Mouse (Mus musculus) thymus, adult 2 months (tissue): Measurements from ENCODE around the gene Foxk1.

Source experiments
- CTCF ChIP-seq: fragments of 200-500 bp; IDR thresholded peaks from 2 replicates; pipeline ENCODE4 v1.5.1; 2012; ENCODE audit warnings: mild to moderate bottlenecking, control low read depth, low read length, moderate library complexity, borderline replicate concordance; ENCODE audit not compliant: control insufficient read depth, poor library complexity, insufficient read depth; ENCODE audit errors: extremely low read depth
- POLR2A ChIP-seq: fragments of 200-500 bp; IDR thresholded peaks from 2 replicates; pipeline ENCODE4 v1.6.1; 2012; ENCODE audit warnings: mild to moderate bottlenecking, low read length, control low read depth, moderate library complexity; ENCODE audit not compliant: control insufficient read depth, poor library complexity, insufficient read depth; ENCODE audit errors: extremely low read depth

DNA sequence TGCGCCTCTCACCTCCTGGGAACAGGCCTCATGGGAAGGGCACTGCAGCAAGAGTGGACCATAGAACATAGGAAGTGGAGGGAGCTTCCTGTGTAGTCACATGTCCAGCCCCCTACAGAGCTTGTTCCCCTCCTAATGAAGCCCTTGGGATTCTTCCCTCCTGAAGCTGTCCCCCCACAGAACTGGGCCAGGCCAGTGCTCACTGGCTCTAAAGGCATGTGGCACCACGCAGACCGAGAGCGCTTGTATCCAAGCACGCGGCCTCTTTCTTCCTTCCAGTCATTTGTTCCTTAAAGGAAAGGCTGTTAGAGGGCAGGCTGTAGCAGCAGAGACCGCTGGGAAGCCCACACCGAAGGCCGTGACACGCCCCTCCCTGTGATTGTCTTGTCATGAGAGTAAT is 26.6 kb downstream of the Foxk1 start:
- no peak for TF ChIP-seq CTCF
- no peak for TF ChIP-seq POLR2A
